Mouse (Mus musculus) heart, postnatal 0 days (tissue): ENCODE results near the gene Tespa1.
"Not testable (repeated sequence)": the region's sequence is repeated elsewhere in the genome, so short reads cannot be mapped to it uniquely, and the experiment has no call there.

Source experiments
- CTCF ChIP-seq: IDR thresholded peaks from 2 replicates; pipeline ENCODE4 v1.5.1; 2016; ENCODE audit warnings: antibody characterized with exemption, control low read depth, low read depth
- EP300 ChIP-seq: IDR thresholded peaks from 2 replicates; pipeline ENCODE4 v1.6.1; 2016; ENCODE audit warnings: antibody characterized with exemption, low read depth

GRCm38 (mm10) chr10:130340050-130340449 is 17.4 kb downstream of the Tespa1 start:
- not testable (repeated sequence) for TF ChIP-seq EP300, CTCF
